21 mouse cellular contexts compared by ENCODE assay signal in genomic region chr1:96883788-96884187, GRCm38 (mm10). TPM values are rescaled to one million over a fixed set of nuclear protein-coding genes. Genes with fewer than 3 reads are reported as not detected.
A peak's percentile ranks its signal among the peaks of the same experiment; 100 is the strongest.
DNase-seq lines count a peak whose midpoint lies in the region; ATAC-seq and TF ChIP-seq lines count a peak whose summit lies in the region.
"Had no signal": no experiment of that assay in that cellular context is flagged by ENCODE, and none has a peak within 500 bp of the region (broad histone marks: within the 10 kb centered on the region; RNA-seq: fewer than 3 reads in every experiment).

No protein-coding gene starts in this region.

- no peak overlapping the region for H3K4me2 ChIP-seq in lung, embryonic 16.5 days (ENCODE audit: low read depth, low read length)
- H3K4me2 ChIP-seq in liver, embryonic 14.5 days (ENCODE audit: low read depth) = no peak overlapping the region
- no peak overlapping the region for H3K4me2 ChIP-seq in liver, postnatal 0 days (ENCODE audit: low read depth, low read length)
- H3K4me2 ChIP-seq: embryonic facial prominence, embryonic 15.5 days; hindbrain, embryonic 13.5 days had no signal

- no peak overlapping the region for H3K4me3 ChIP-seq in lung, embryonic 16.5 days (ENCODE audit: low read length)
- H3K4me3 ChIP-seq in liver, embryonic 14.5 days (ENCODE audit: insufficient read depth in 1 of 2, low read depth in 2 of 2, low read length in 2 of 2) = no peak overlapping the region
- H3K4me3 ChIP-seq in liver, postnatal 0 days (ENCODE audit: low read depth, low read length) = no peak overlapping the region
- H3K4me3 ChIP-seq: embryonic facial prominence, embryonic 15.5 days; erythroblast, embryonic 14.5 days; forebrain, embryonic 10.5 days; heart, embryonic 10.5 days; hindbrain, embryonic 13.5 days had no signal

- no peak for TF ChIP-seq EP300 in liver, embryonic 14.5 days (IDR thresholded peaks at IDR 0.05; ENCODE audit: low read depth)
- no peak for TF ChIP-seq EP300 in liver, postnatal 0 days (IDR thresholded peaks at IDR 0.05; ENCODE audit: low read depth)

- DNase-seq in lung, postnatal 4 days = no peak
- DNase-seq in liver, embryonic 14.5 days (ENCODE audit: low read depth in 3 of 3, low spot score in 3 of 3) = peak in 2 of 3 experiments; percentile 16 to 22
- DNase-seq in liver, postnatal 0 days = peak; percentile 19
- no peak for DNase-seq in Muller cell, postnatal 12 days (ENCODE audit: inconsistent ontology term)
- no peak for DNase-seq in frontal cortex, postnatal 10 days (ENCODE audit: low spot score in 2 of 2)
- DNase-seq: adrenal gland, postnatal 10 days; cerebellum, adult 11 months; cerebellum, adult 8-10 months; cerebellum, postnatal 14 days; embryo, embryonic 11 days; gastrocnemius, postnatal 36 days; heart, adult 11 months; heart, postnatal 10 days had no signal

- no peak overlapping the region for H3K27ac ChIP-seq in lung, embryonic 16.5 days (ENCODE audit: low read length)
- no peak overlapping the region for H3K27ac ChIP-seq in liver, embryonic 14.5 days
- H3K27ac ChIP-seq in liver, postnatal 0 days (ENCODE audit: low read depth) = no peak overlapping the region
- H3K27ac ChIP-seq: embryonic facial prominence, embryonic 15.5 days; forebrain, embryonic 10.5 days; heart, embryonic 10.5 days; hindbrain, embryonic 13.5 days had no signal

- no peaks in the 10 kb centered on the region for H3K4me1 ChIP-seq in lung, embryonic 16.5 days (replicated peaks; ENCODE audit: control insufficient read depth, insufficient read depth, low read length)
- H3K4me1 ChIP-seq in liver, embryonic 14.5 days (replicated peaks; ENCODE audit: control insufficient read depth in 2 of 2, insufficient read depth in 2 of 2, low read length in 1 of 2) = no peaks in the 10 kb centered on the region
- H3K4me1 ChIP-seq in liver, postnatal 0 days (ENCODE audit: insufficient read depth) = no peaks in the 10 kb centered on the region
- H3K4me1 ChIP-seq: embryonic facial prominence, embryonic 15.5 days; forebrain, embryonic 10.5 days; heart, embryonic 10.5 days; hindbrain, embryonic 13.5 days had no signal

- no peaks in the 10 kb centered on the region for H3K27me3 ChIP-seq in lung, embryonic 16.5 days (ENCODE audit: control insufficient read depth, insufficient read depth, low read depth, low read length)
- H3K27me3 ChIP-seq in liver, embryonic 14.5 days (ENCODE audit: control insufficient read depth, insufficient read depth, low read length) = no peaks in the 10 kb centered on the region
- H3K27me3 ChIP-seq in liver, postnatal 0 days (ENCODE audit: insufficient read depth, low read length) = no peaks in the 10 kb centered on the region
- H3K27me3 ChIP-seq: embryonic facial prominence, embryonic 15.5 days; hindbrain, embryonic 13.5 days had no signal

- no peak overlapping the region for H3K9ac ChIP-seq in lung, embryonic 16.5 days (ENCODE audit: low read length)
- no peak overlapping the region for H3K9ac ChIP-seq in liver, embryonic 14.5 days (replicated peaks)
- H3K9ac ChIP-seq in liver, postnatal 0 days (replicated peaks) = no peak overlapping the region
- H3K9ac ChIP-seq: embryonic facial prominence, embryonic 15.5 days; hindbrain, embryonic 13.5 days had no signal

- TF ChIP-seq CTCF in liver, embryonic 14.5 days (IDR thresholded peaks at IDR 0.05; ENCODE audit: low read depth) = no peak
- TF ChIP-seq CTCF in liver, postnatal 0 days (IDR thresholded peaks at IDR 0.05; ENCODE audit: low read depth) = no peak

- ATAC-seq in lung, embryonic 16.5 days (ENCODE audit: low read depth) = peak; percentile 36; the same call in 1 of the 2 replicates
- ATAC-seq in liver, embryonic 14.5 days (ENCODE audit: insufficient read depth) = no peak
- ATAC-seq in liver, postnatal 0 days = no peak
- ATAC-seq: forebrain, embryonic 14.5 days had no signal

- no peaks in the 10 kb centered on the region for H3K9me3 ChIP-seq in lung, embryonic 16.5 days (ENCODE audit: control insufficient read depth, low read length)
- no peaks in the 10 kb centered on the region for H3K9me3 ChIP-seq in liver, embryonic 14.5 days (ENCODE audit: control insufficient read depth, low read length)
- H3K9me3 ChIP-seq in liver, postnatal 0 days (ENCODE audit: low read length) = no peaks in the 10 kb centered on the region
- H3K9me3 ChIP-seq: embryonic facial prominence, embryonic 15.5 days; forebrain, embryonic 10.5 days; heart, embryonic 10.5 days; hindbrain, embryonic 13.5 days had no signal

- no peaks in the 10 kb centered on the region for H3K36me3 ChIP-seq in lung, embryonic 16.5 days (ENCODE audit: control insufficient read depth, insufficient read depth, low read length)
- no peaks in the 10 kb centered on the region for H3K36me3 ChIP-seq in liver, embryonic 14.5 days (replicated peaks; ENCODE audit: control insufficient read depth, insufficient read depth, low read depth)
- H3K36me3 ChIP-seq in liver, postnatal 0 days (replicated peaks; ENCODE audit: insufficient read depth, low read length) = no peaks in the 10 kb centered on the region
- H3K36me3 ChIP-seq: embryonic facial prominence, embryonic 15.5 days; forebrain, embryonic 10.5 days; heart, embryonic 10.5 days; hindbrain, embryonic 13.5 days had no signal

RNA-seq across cellular contexts. Expression of gene Slco4c1, which starts 11.8 kb away (rescaled TPM):
- 10.6 and 12.2 TPM in 2 replicates for polyA plus RNA-seq in lung, embryonic 16.5 days (2015; fragmentation: Nextera tagmentation; extraction: Ambion mirVana)
- 0.26 and 0.30 TPM in 2 replicates for polyA plus RNA-seq in liver, embryonic 14.5 days (2012; rRNA removed)
- 0.52 and 0.83 TPM in 2 replicates for polyA plus RNA-seq in liver, embryonic 14.5 days (2014; fragmentation: Nextera tagmentation; extraction: Ambion mirVana)
- polyA plus RNA-seq in liver, postnatal 0 days (2015; fragmentation: Nextera tagmentation; extraction: Ambion mirVana) = 1.1 and 1.8 TPM in 2 replicates
- polyA plus RNA-seq: erythroblast, embryonic 14.5 days; forebrain, embryonic 10.5 days; heart, embryonic 14.5 days had no signal

Comparison
In these comparisons a context has a peak if more than half of its experiments do, and no peak if none do; other contexts are left out.
1. DNase-seq: peak in liver, embryonic 14.5 days (2 of 3) and liver, postnatal 0 days (single experiment); none in lung, postnatal 4 days (0 of 2), Muller cell, postnatal 12 days (single experiment) and frontal cortex, postnatal 10 days (0 of 2).